Mouse (Mus musculus) forebrain, postnatal 0 days (tissue): ENCODE measurements around the gene Phc3. TPM values are rescaled to one million over a fixed set of nuclear protein-coding genes. Genes with fewer than 3 reads are reported as not detected.

ENCODE experiments used
- ATAC-seq: fragments of 200-750 bp; cut with Nextera tagmentation; 2 replicates; pipeline ENCODE4 v1.8.0; 2017; ENCODE audit warnings: mild to moderate bottlenecking, moderate library complexity
- DNase-seq: peaks from one replicate; pipeline ENCODE4 v3.0.0-alpha.2; 2015
- H3K27ac ChIP-seq: fragments of 300-500 bp; sonication (generic); 2 replicates; pipeline ENCODE4 v1.5.1; 2014; ENCODE audit warnings: low read depth, mild to moderate bottlenecking, antibody characterized with exemption, low read length, moderate library complexity, mixed read lengths
- H3K27me3 ChIP-seq: fragments of 300-500 bp; sonication (generic); 2 replicates; pipeline ENCODE4 v1.6.1; 2014; ENCODE audit warnings: mild to moderate bottlenecking, low read length, mixed read lengths; ENCODE audit not compliant: insufficient read depth
- H3K36me3 ChIP-seq: fragments of 300-500 bp; sonication (generic); 2 replicates; pipeline ENCODE4 v1.6.1; 2014; ENCODE audit warnings: mild to moderate bottlenecking, moderate library complexity; ENCODE audit not compliant: insufficient read depth
- H3K4me1 ChIP-seq: fragments of 300-500 bp; sonication (generic); 2 replicates; pipeline ENCODE4 v1.6.1; 2014; ENCODE audit warnings: antibody characterized with exemption; ENCODE audit not compliant: insufficient read depth
- H3K4me2 ChIP-seq: fragments of 300-500 bp; sonication (generic); 2 replicates; pipeline ENCODE4 v1.6.1; 2014; ENCODE audit warnings: low read depth, mild to moderate bottlenecking, moderate library complexity
- H3K4me3 ChIP-seq: fragments of 300-500 bp; sonication (generic); 2 replicates; pipeline ENCODE4 v1.5.1; 2014; ENCODE audit warnings: low read depth, low read length, mixed read lengths
- H3K9ac ChIP-seq: fragments of 300-500 bp; sonication (generic); 2 replicates; pipeline ENCODE4 v1.6.1; 2014; ENCODE audit warnings: mild to moderate bottlenecking
- H3K9me3 ChIP-seq: fragments of 300-500 bp; sonication (generic); 2 replicates; pipeline ENCODE4 v1.6.1; 2016; ENCODE audit warnings: low read length
- CTCF ChIP-seq: sonication (generic); IDR thresholded peaks from 2 replicates; pipeline ENCODE4 v1.5.1; 2016; ENCODE audit warnings: antibody characterized with exemption, control low read depth, low read depth
- WGBS: fragments of 180-500 bp; shearing (Covaris S2); extraction: QIAGEN DNeasy Blood & Tissue Kit; methylation state at CpG from one replicate; pipeline ENCODE4 v1.1.7; 2014; 5-methylcytosine and 5-hydroxymethylcytosine counted together
- polyA plus RNA-seq: library from polyadenylated mRNA; unstranded; fragments of >200 nt; fragmentation: Nextera tagmentation; extraction: Ambion mirVana; gene quantifications from 2 replicates; pipeline ENCODE4 v1.2.1, GENCODE M21; 2015
- total RNA-seq: library from RNA; depleted of rRNA; stranded (reverse); fragments of >200 nt; gene quantifications from 2 replicates; pipeline ENCODE4 v1.2.3, GENCODE M21; 2014

Gene Phc3
- total and polyA plus RNA-seq, 2 experiments from 2014 or later, result 6.0 to 26.2 TPM

- no peak for DNase-seq
Measured at GRCm38 (mm10) chr3:30927664-30928063, 41.6 kb downstream of the Phc3 start.

GRCm38 (mm10) chr3:30917160-30917559 is 52.1 kb downstream of the Phc3 start:
- no peak overlapping the region for H3K27ac ChIP-seq
- 90% methylated on average over 4 of the region's 4 CpGs for WGBS
- no peak for TF ChIP-seq CTCF
- no peak overlapping the region for H3K9ac ChIP-seq
- no peaks in the 10 kb centered on the region for H3K9me3 ChIP-seq
- ATAC-seq (no peak), DNase-seq (no peak)
- peaks cover 29% of the 10 kb centered on the region for H3K36me3 ChIP-seq
- no peaks in the 10 kb centered on the region for H3K27me3 ChIP-seq
- H3K4me2 ChIP-seq, result no peak overlapping the region
- no peak overlapping the region for H3K4me3 ChIP-seq
- no peaks in the 10 kb centered on the region for H3K4me1 ChIP-seq

More at GRCm38 (mm10) chr3:30927664-30928063, 41.6 kb downstream of the Phc3 start:
- Histone ChIP-seq H3K36me3 (peaks cover 28% of the 10 kb centered on the region), H3K4me1 (no peaks in the 10 kb centered on the region), H3K27ac (no peak overlapping the region), H3K27me3 (no peaks in the 10 kb centered on the region), H3K9ac (no peak overlapping the region), H3K9me3 (no peaks in the 10 kb centered on the region), H3K4me2 (no peak overlapping the region), H3K4me3 (no peak overlapping the region)
- TF ChIP-seq CTCF, result no peak
- ATAC-seq, result no peak
- WGBS, result 93% methylated on average over 3 of the region's 3 CpGs

- H3K4me2 ChIP-seq, result no peak overlapping the region
- H3K9ac ChIP-seq, result no peak overlapping the region
- ATAC-seq, result no peak
- no peak for TF ChIP-seq CTCF
- H3K36me3 ChIP-seq, result peaks cover 41% of the 10 kb centered on the region
- H3K4me1 ChIP-seq, result no peaks in the 10 kb centered on the region
- DNase-seq, result no peak
- H3K27ac ChIP-seq, result no peak overlapping the region
- H3K27me3 ChIP-seq, result no peaks in the 10 kb centered on the region
- H3K4me3 ChIP-seq, result no peak overlapping the region
- WGBS, result 96% methylated on average over 1 of the region's 1 CpGs
- no peaks in the 10 kb centered on the region for H3K9me3 ChIP-seq
Measured at GRCm38 (mm10) chr3:30904658-30905057, 64.6 kb downstream of the Phc3 start.

GRCm38 (mm10) chr3:30899407-30899806 is 69.8 kb downstream of the Phc3 start:
- no peaks in the 10 kb centered on the region for H3K4me1 ChIP-seq
- ATAC-seq (no peak), DNase-seq (no peak)
- H3K4me2 ChIP-seq, result no peak overlapping the region
- H3K36me3 ChIP-seq, result peaks cover 28% of the 10 kb centered on the region; the same call in 1 of the 2 replicates
- H3K9me3 ChIP-seq, result no peaks in the 10 kb centered on the region
- no peaks in the 10 kb centered on the region for H3K27me3 ChIP-seq
- 94% methylated on average over 8 of the region's 8 CpGs for WGBS
- no peak overlapping the region for H3K27ac ChIP-seq
- H3K4me3 ChIP-seq, result no peak overlapping the region
- no peak overlapping the region for H3K9ac ChIP-seq
- no peak for TF ChIP-seq CTCF

- Histone ChIP-seq H3K9me3 (no peaks in the 10 kb centered on the region), H3K36me3 (peaks cover 25% of the 10 kb centered on the region; the same call in 1 of the 2 replicates), H3K27ac (no peak overlapping the region), H3K4me2 (no peak overlapping the region), H3K4me3 (no peak overlapping the region), H3K4me1 (no peaks in the 10 kb centered on the region), H3K27me3 (no peaks in the 10 kb centered on the region), H3K9ac (no peak overlapping the region)
- 65% methylated on average over 5 of the region's 5 CpGs for WGBS
- DNase-seq (no peak), ATAC-seq (no peak)
- TF ChIP-seq CTCF, result no peak
Measured at GRCm38 (mm10) chr3:30896721-30897120, 72.5 kb downstream of the Phc3 start.

- Histone ChIP-seq H3K4me3 (no peak overlapping the region), H3K4me1 (no peaks in the 10 kb centered on the region), H3K9me3 (no peaks in the 10 kb centered on the region), H3K36me3 (no peaks in the 10 kb centered on the region), H3K4me2 (no peak overlapping the region), H3K27ac (no peak overlapping the region), H3K9ac (no peak overlapping the region), H3K27me3 (no peaks in the 10 kb centered on the region)
- no peak for ATAC-seq
- WGBS, result 7% methylated on average over 1 of the region's 1 CpGs
- no peak for DNase-seq
- TF ChIP-seq CTCF, result no peak
Measured at GRCm38 (mm10) chr3:30889014-30889413, 80.2 kb downstream of the Phc3 start.

- Histone ChIP-seq H3K4me1 (no peaks in the 10 kb centered on the region), H3K9me3 (no peaks in the 10 kb centered on the region), H3K4me3 (no peak overlapping the region), H3K9ac (no peak overlapping the region), H3K27ac (no peak overlapping the region), H3K36me3 (no peaks in the 10 kb centered on the region), H3K27me3 (no peaks in the 10 kb centered on the region), H3K4me2 (no peak overlapping the region)
- DNase-seq (no peak), ATAC-seq (no peak)
- 90% methylated on average over 3 of the region's 3 CpGs for WGBS
- TF ChIP-seq CTCF, result no peak
Measured at GRCm38 (mm10) chr3:30887449-30887848, 81.8 kb downstream of the Phc3 start.

GRCm38 (mm10) chr3:30876709-30877108 is 92.5 kb downstream of the Phc3 start:
- DNase-seq (no peak), ATAC-seq (no peak)
- 91% methylated on average over 6 of the region's 6 CpGs for WGBS
- Histone ChIP-seq H3K4me1 (no peaks in the 10 kb centered on the region), H3K4me2 (no peak overlapping the region), H3K9ac (no peak overlapping the region), H3K4me3 (no peak overlapping the region), H3K27ac (no peak overlapping the region), H3K27me3 (no peaks in the 10 kb centered on the region), H3K9me3 (no peaks in the 10 kb centered on the region), H3K36me3 (no peaks in the 10 kb centered on the region)
- TF ChIP-seq CTCF, result no peak
